Mouse (Mus musculus) intestine, embryonic 16.5 days (tissue): ENCODE measurements around the gene Nnat. TPM values are rescaled to one million over a fixed set of nuclear protein-coding genes. Genes with fewer than 3 reads are reported as not detected.
A peak's percentile ranks its signal among the peaks of the same experiment; 100 is the strongest.

Experiments
- ATAC-seq: fragments of 200-750 bp; cut with Nextera tagmentation; 2 replicates; pipeline ENCODE4 v1.8.0; 2017; ENCODE audit warnings: moderate TSS enrichment, moderate library complexity
- H3K27ac ChIP-seq: fragments of 300-500 bp; sonication (generic); 2 replicates; pipeline ENCODE4 v1.5.1; 2014; ENCODE audit warnings: mild to moderate bottlenecking, low read length
- H3K27me3 ChIP-seq: fragments of 300-500 bp; sonication (generic); replicated peaks from 2 replicates; pipeline ENCODE4 v1.6.1; 2014; ENCODE audit warnings: low read length, control low read depth, mixed read lengths; ENCODE audit not compliant: control insufficient read depth, insufficient read depth
- H3K36me3 ChIP-seq: fragments of 300-500 bp; sonication (generic); 2 replicates; pipeline ENCODE4 v1.6.1; 2014; ENCODE audit warnings: low read length, control low read depth; ENCODE audit not compliant: control insufficient read depth, insufficient read depth
- H3K4me1 ChIP-seq: fragments of 300-500 bp; sonication (generic); 2 replicates; pipeline ENCODE4 v1.6.1; 2014; ENCODE audit warnings: low read length, control low read depth, mixed read lengths; ENCODE audit not compliant: control insufficient read depth, insufficient read depth
- H3K4me2 ChIP-seq: fragments of 300-500 bp; sonication (generic); 2 replicates; pipeline ENCODE4 v1.6.1; 2014; ENCODE audit warnings: low read depth, low read length, control low read depth
- H3K4me3 ChIP-seq: fragments of 300-500 bp; sonication (generic); 2 replicates; pipeline ENCODE4 v1.5.1; 2014; ENCODE audit warnings: mild to moderate bottlenecking, low read length
- H3K9ac ChIP-seq: fragments of 300-500 bp; sonication (generic); 2 replicates; pipeline ENCODE4 v1.6.1; 2014; ENCODE audit warnings: low read depth, low read length
- H3K9me3 ChIP-seq: fragments of 300-500 bp; sonication (generic); 2 replicates; pipeline ENCODE4 v1.6.1; 2016; ENCODE audit warnings: low read length, control low read depth; ENCODE audit not compliant: control insufficient read depth
- WGBS: fragments of 180-500 bp; shearing (Covaris S2); extraction: QIAGEN DNeasy Blood & Tissue Kit; methylation state at CpG from one replicate; pipeline ENCODE4 v1.1.7; 2014; 5-methylcytosine and 5-hydroxymethylcytosine counted together
- polyA plus RNA-seq: library from polyadenylated mRNA; unstranded; fragments of >200 nt; fragmentation: Nextera tagmentation; extraction: Ambion mirVana; gene quantifications from 2 replicates; pipeline ENCODE4 v1.2.1, GENCODE M21; 2015

Nnat gene
- polyA plus RNA-seq, 1 experiment from 2014 or later, result 323 TPM

GRCm38 (mm10) chr2:157542415-157542814, 17.5 kb upstream of the Nnat start:
- H3K9me3 ChIP-seq, result no peaks in the 10 kb centered on the region
- peaks cover 9% of the 10 kb centered on the region; the same call in 1 of the 2 replicates for H3K4me1 ChIP-seq
- WGBS, result 57% methylated on average over 4 of the region's 4 CpGs
- no peaks in the 10 kb centered on the region for H3K27me3 ChIP-seq
- H3K27ac ChIP-seq, result no peak overlapping the region
- no peak overlapping the region for H3K4me2 ChIP-seq
- no peak for ATAC-seq
- no peak overlapping the region for H3K9ac ChIP-seq
- H3K4me3 ChIP-seq, result no peak overlapping the region
- H3K36me3 ChIP-seq, result no peaks in the 10 kb centered on the region

DNA sequence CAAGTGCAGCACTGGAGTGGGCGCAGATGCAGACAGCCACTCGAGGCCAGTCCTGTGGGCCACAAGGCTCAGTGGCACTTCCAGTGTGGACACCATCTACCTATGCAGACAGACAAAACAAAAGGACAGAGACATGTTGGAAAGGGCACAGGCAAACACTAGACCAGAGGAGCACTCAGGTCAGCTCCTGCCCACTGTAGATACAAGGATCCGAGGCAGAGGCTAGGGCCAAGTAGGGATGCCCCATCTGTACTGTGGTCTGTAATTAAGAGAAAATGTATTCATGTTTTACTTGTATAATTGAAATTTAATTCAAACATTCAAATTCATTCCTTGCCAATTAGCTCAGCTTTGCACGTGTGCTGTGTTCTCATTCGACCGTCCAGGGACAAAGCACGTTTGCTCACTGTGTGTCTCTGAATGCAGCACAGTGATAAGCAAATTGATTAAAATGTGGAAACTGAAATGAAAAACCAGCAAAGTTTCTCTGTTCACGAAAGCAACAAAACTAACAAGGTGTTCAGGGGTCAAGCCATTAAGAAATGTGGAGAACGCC, 15.5 kb upstream of the Nnat start:
- Histone ChIP-seq H3K36me3 (0 out of 2 replicates have a peak, but pooled peaks cover 6% of the 10 kb centered on the region), H3K4me2 (no peak overlapping the region), H3K4me1 (peaks cover 9% of the 10 kb centered on the region; the same call in 1 of the 2 replicates), H3K27me3 (no peaks in the 10 kb centered on the region), H3K27ac (no peak overlapping the region), H3K9me3 (no peaks in the 10 kb centered on the region), H3K4me3 (no peak overlapping the region), H3K9ac (no peak overlapping the region)
- 76% methylated on average over 9 of the region's 9 CpGs for WGBS
- ATAC-seq, result no peak

GRCm38 (mm10) chr2:157546686-157547085, 13.2 kb upstream of the Nnat start:
- Histone ChIP-seq H3K27ac (no peak overlapping the region), H3K4me1 (no peaks in the 10 kb centered on the region), H3K9ac (no peak overlapping the region), H3K9me3 (no peaks in the 10 kb centered on the region), H3K27me3 (no peaks in the 10 kb centered on the region), H3K4me2 (no peak overlapping the region), H3K4me3 (no peak overlapping the region), H3K36me3 (0 out of 2 replicates have a peak, but pooled peaks cover 6% of the 10 kb centered on the region)
- ATAC-seq, result no peak

DNA sequence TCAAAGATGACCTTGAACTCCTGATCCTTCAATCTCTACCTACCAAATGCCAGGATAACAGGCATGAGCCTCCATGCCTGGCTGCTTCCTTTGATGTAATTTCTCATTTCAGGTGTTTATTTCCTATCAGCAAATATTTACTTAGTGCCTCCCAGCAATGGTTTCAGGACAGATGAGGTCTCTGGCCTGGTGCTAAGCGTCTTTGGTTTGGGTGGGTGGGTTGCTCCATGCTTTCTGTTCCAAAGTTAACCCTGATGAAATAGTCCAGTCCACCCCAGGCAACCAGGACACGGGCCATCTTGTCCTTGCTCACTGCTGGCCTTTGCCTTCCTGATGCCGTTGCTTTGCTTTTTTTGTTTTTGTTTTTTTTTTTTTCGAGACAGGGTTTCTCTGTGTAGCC, 9.6 kb upstream of the Nnat start:
- no peak overlapping the region for H3K27ac ChIP-seq
- peaks cover 3% of the 10 kb centered on the region; the same call in 1 of the 2 replicates for H3K4me1 ChIP-seq
- no peaks in the 10 kb centered on the region for H3K9me3 ChIP-seq
- H3K27me3 ChIP-seq, result no peaks in the 10 kb centered on the region
- H3K4me2 ChIP-seq, result no peak overlapping the region
- H3K9ac ChIP-seq, result no peak overlapping the region
- 0 out of 2 replicates have a peak, but pooled peaks cover 6% of the 10 kb centered on the region for H3K36me3 ChIP-seq
- no peak overlapping the region for H3K4me3 ChIP-seq
- no peak for ATAC-seq
- 70% methylated on average over 4 of the region's 4 CpGs for WGBS

DNA sequence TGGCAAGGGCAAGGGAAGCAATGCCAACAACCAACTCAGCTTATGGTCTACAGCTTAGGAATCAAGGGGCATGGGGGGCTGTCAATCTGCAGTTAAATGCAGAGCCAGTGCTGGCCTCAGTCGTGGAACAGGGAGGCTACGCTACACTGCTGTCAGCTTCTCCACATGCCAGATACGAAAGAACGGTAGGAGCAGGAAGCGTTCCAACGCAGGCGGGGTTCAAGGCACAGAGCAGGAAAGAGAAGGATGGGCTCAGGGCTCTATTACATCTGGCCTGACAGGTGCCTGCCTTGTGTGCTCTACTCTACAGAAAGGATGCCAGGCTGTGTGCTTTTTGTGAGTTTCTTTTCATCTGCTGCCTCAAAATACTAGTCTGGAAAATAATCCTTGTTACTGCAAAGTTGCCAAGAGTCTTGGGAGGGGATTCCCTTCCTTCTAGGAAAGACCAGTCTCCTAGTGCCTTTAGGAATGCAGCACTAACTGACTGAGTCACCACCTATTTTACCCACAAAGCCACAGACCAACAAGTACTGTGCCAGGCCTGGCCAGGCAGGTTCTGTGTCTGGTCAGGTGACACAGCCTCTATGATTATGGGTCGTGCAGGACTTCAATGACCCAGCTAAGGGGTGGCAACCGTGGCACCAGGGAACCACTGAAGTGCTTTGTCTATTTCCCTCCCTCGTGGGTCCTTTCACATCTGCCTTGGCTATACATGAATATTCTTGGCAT, 7.6 kb upstream of the Nnat start:
- Histone ChIP-seq H3K27me3 (no peaks in the 10 kb centered on the region), H3K9me3 (no peaks in the 10 kb centered on the region; the same call in 1 of the 2 replicates), H3K27ac (no peak overlapping the region), H3K9ac (no peak overlapping the region), H3K4me1 (peaks cover 8% of the 10 kb centered on the region; the same call in 1 of the 2 replicates), H3K4me2 (no peak overlapping the region), H3K4me3 (no peak overlapping the region), H3K36me3 (peaks cover 6% of the 10 kb centered on the region; the same call in 1 of the 2 replicates)
- ATAC-seq, result 0 out of 2 replicates have a peak, but pooled peaks have one; percentile 36
- 71% methylated on average over 10 of the region's 10 CpGs for WGBS

GRCm38 (mm10) chr2:157556074-157556698, 3.7 kb upstream of the Nnat start:
- no peak overlapping the region for H3K27ac ChIP-seq
- H3K4me3 ChIP-seq, result no peak overlapping the region
- ATAC-seq, result peak; percentile 31; the same call in 1 of the 2 replicates
- no peak overlapping the region for H3K4me2 ChIP-seq
- no peak overlapping the region for H3K9ac ChIP-seq
- H3K36me3 ChIP-seq, result peaks cover 23% of the 10 kb centered on the region
- WGBS, result 55% methylated on average over 5 of the region's 5 CpGs
- no peaks in the 10 kb centered on the region for H3K27me3 ChIP-seq
- H3K4me1 ChIP-seq, result peaks cover 8% of the 10 kb centered on the region; the same call in 1 of the 2 replicates
- H3K9me3 ChIP-seq, result peaks cover 17% of the 10 kb centered on the region

DNA sequence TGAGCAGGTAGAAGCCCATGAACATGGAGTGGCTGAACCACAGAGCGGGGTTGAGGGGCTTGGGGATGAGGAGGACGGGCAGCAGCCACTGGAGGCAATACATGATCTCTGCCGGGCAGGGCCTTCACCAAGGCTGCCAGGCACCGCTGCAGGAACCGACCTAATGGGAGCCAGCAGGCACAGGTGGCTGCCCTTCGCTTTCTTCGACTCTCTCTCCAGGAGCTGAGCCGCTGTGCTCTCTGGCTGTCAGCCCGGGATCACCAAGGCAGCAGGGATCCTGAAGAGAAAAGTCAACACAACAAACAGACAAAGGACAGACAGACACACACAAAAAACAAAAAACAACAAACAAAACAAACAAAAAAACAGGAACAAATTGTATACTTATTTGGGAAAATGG, 1.8 kb upstream of the Nnat start:
- H3K4me3 ChIP-seq, result no peak overlapping the region
- peaks cover 12% of the 10 kb centered on the region; the same call in 1 of the 2 replicates for H3K4me1 ChIP-seq
- peaks cover 30% of the 10 kb centered on the region for H3K9me3 ChIP-seq
- H3K9ac ChIP-seq, result no peak overlapping the region
- 79% methylated on average over 9 of the region's 9 CpGs for WGBS
- H3K36me3 ChIP-seq, result peaks cover 33% of the 10 kb centered on the region
- no peaks in the 10 kb centered on the region for H3K27me3 ChIP-seq
- no peak overlapping the region for H3K4me2 ChIP-seq
- no peak overlapping the region for H3K27ac ChIP-seq
- no peak for ATAC-seq

GRCm38 (mm10) chr2:157558520-157558919, 1.4 kb upstream of the Nnat start:
- H3K9ac ChIP-seq, result no peak overlapping the region
- ATAC-seq, result no peak

DNA sequence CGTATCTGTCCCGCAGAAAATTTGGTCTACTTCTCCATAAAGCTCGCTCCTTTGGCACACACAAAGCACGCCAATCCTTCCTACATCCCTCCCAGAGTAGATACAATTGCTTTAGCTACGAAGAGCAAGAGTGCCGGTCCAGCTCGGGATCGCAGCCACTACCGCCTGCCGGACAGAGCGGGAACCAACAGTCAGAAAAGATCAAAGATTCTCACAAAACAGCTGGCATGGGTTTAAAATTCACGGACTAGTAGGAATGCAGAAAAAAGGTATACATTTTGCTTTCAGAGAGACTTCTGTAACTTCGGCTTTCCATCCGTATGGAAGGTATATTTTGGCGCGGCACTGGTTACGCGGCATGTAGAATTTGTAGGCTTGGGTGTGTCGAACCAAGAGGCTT, 438 bp upstream of the Nnat start:
- WGBS, result 53% methylated on average over 19 of the region's 19 CpGs

More at GRCm38 (mm10) chr2:157558520-157558919, 1.4 kb upstream of the Nnat start:
- peaks cover 30% of the 10 kb centered on the region for H3K9me3 ChIP-seq
- H3K27me3 ChIP-seq, result no peaks in the 10 kb centered on the region
- no peak overlapping the region for H3K4me2 ChIP-seq
- no peak overlapping the region for H3K27ac ChIP-seq
- H3K4me3 ChIP-seq, result no peak overlapping the region
- H3K4me1 ChIP-seq, result peaks cover 12% of the 10 kb centered on the region; the same call in 1 of the 2 replicates
- peaks cover 33% of the 10 kb centered on the region for H3K36me3 ChIP-seq
- WGBS, result 70% methylated on average over 6 of the region's 6 CpGs

More for the DNA sequence above, 438 bp upstream of the Nnat start:
- Histone ChIP-seq H3K27me3 (no peaks in the 10 kb centered on the region), H3K4me3 (peak overlapping the region; percentile 52), H3K9ac (0 out of 2 replicates have a peak overlapping the region, but pooled peaks have one; percentile 64), H3K27ac (no peak overlapping the region), H3K4me1 (peaks cover 12% of the 10 kb centered on the region), H3K9me3 (peaks cover 30% of the 10 kb centered on the region), H3K36me3 (peaks cover 33% of the 10 kb centered on the region), H3K4me2 (peak overlapping the region; percentile 74)
- ATAC-seq, result no peak
